Mouse (Mus musculus) CH12.LX (cell line): ENCODE results near the gene Gpr39. TPM values are rescaled to one million over a fixed set of nuclear protein-coding genes. Genes with fewer than 3 reads are reported as not detected.

Experiments
- DNase-seq: peaks from one replicate; pipeline ENCODE4 v3.0.0-alpha.2; 2013; ENCODE audit errors: extremely low read depth
- H3K27ac ChIP-seq: 2 replicates; pipeline ENCODE4 v1.5.1; 2012; ENCODE audit warnings: low read depth, mild to moderate bottlenecking, control low read depth, moderate library complexity; ENCODE audit not compliant: insufficient read depth
- H3K27me3 ChIP-seq: replicated peaks from 2 replicates; pipeline ENCODE3; 2012; ENCODE audit warnings: inconsistent platforms
- H3K36me3 ChIP-seq, 2 experiments: replicated peaks in 1 of 2; 2 replicates each; pipeline versions ENCODE3 to v1.6.1; 2012; ENCODE audit warnings: inconsistent platforms in 1 of 2, low read length in 1 of 2, mild to moderate bottlenecking in 1 of 2, mixed read lengths in 1 of 2, moderate library complexity in 1 of 2; ENCODE audit not compliant: control insufficient read depth in 1 of 2, insufficient read depth in 1 of 2
- H3K4me1 ChIP-seq, 2 experiments: 2 replicates each; pipeline ENCODE4 v1.6.1; 2012; ENCODE audit warnings: inconsistent platforms in 1 of 2, moderate library complexity in 1 of 2; ENCODE audit not compliant: insufficient read depth in 2 of 2, control insufficient read depth in 1 of 2
- H3K4me2 ChIP-seq: 2 replicates; pipeline ENCODE4 v1.6.1; 2012; ENCODE audit warnings: low read depth, mild to moderate bottlenecking, control low read depth; ENCODE audit not compliant: poor library complexity, insufficient read depth, severe bottlenecking
- H3K4me3 ChIP-seq, 3 experiments: fragments of 150-350 bp in 1 of 3; sonication (generic) in 1 of 3; replicated peaks in 1 of 3; 2 replicates each; pipeline versions ENCODE3 to v1.5.1; 2011 to 2012; ENCODE audit warnings: low read depth in 2 of 3, low read length in 2 of 3, mild to moderate bottlenecking in 2 of 3, moderate library complexity in 2 of 3, control low read depth in 1 of 3, improper control_type of control experiment in 1 of 3, inconsistent platforms in 1 of 3, mixed read lengths in 1 of 3; ENCODE audit not compliant: poor library complexity in 1 of 3
- H3K79me2 ChIP-seq: replicated peaks from 2 replicates; pipeline ENCODE4 v1.6.1; 2012; ENCODE audit warnings: mild to moderate bottlenecking, moderate library complexity; ENCODE audit not compliant: control insufficient read depth, poor library complexity, insufficient read depth, severe bottlenecking; ENCODE audit errors: extremely low read depth
- H3K9ac ChIP-seq: 2 replicates; pipeline ENCODE4 v1.6.1; 2012; ENCODE audit warnings: low read depth, mild to moderate bottlenecking, control low read depth, moderate library complexity; ENCODE audit not compliant: insufficient read depth
- H3K9me3 ChIP-seq: replicated peaks from 2 replicates; pipeline ENCODE3; 2012; ENCODE audit warnings: low read length, inconsistent platforms, mixed read lengths
- CHD1 ChIP-seq: IDR thresholded peaks from 2 replicates; pipeline ENCODE4 v1.6.1; 2012; ENCODE audit warnings: low read depth, low read length, improper control_type of control experiment, inconsistent platforms
- CHD2 ChIP-seq: IDR thresholded peaks from 2 replicates; pipeline ENCODE4 v1.6.1; 2011; ENCODE audit warnings: low read length, improper control_type of control experiment
- CTCF ChIP-seq, 2 experiments: IDR thresholded peaks in 1 of 2; conservative IDR thresholded peaks in 1 of 2; 2 replicates each; pipeline ENCODE4 v1.5.1; 2011 to 2012; ENCODE audit warnings: low read depth in 2 of 2, low read length in 2 of 2, improper control_type of control experiment in 1 of 2, inconsistent platforms in 1 of 2, mild to moderate bottlenecking in 1 of 2, moderate library complexity in 1 of 2
- E2F4 ChIP-seq: IDR thresholded peaks from 2 replicates; pipeline ENCODE4 v1.6.1; 2011; ENCODE audit warnings: low read depth, low read length, improper control_type of control experiment; ENCODE audit not compliant: insufficient replicate concordance
- EP300 ChIP-seq: IDR thresholded peaks from 2 replicates; pipeline ENCODE4 v1.6.1; 2011; ENCODE audit warnings: low read length, improper control_type of control experiment
- ETS1 ChIP-seq: conservative IDR thresholded peaks from 2 replicates; pipeline ENCODE4 v1.6.1; 2012; ENCODE audit warnings: low read depth, mild to moderate bottlenecking, inconsistent platforms, low read length, improper control_type of control experiment, moderate library complexity
- GABPA ChIP-seq: IDR thresholded peaks from 2 replicates; pipeline ENCODE4 v1.6.1; 2012; ENCODE audit warnings: low read depth, low read length, improper control_type of control experiment, inconsistent platforms; ENCODE audit not compliant: insufficient replicate concordance
- HCFC1 ChIP-seq: IDR thresholded peaks from 2 replicates; pipeline ENCODE4 v1.6.1; 2012; ENCODE audit warnings: low read depth, mild to moderate bottlenecking, inconsistent platforms, low read length, improper control_type of control experiment
- IRF4 ChIP-seq: IDR thresholded peaks from 2 replicates; pipeline ENCODE4 v1.6.1; 2014; ENCODE audit warnings: low read depth, mild to moderate bottlenecking, inconsistent platforms, low read length, improper control_type of control experiment
- JUN ChIP-seq: IDR thresholded peaks from 2 replicates; pipeline ENCODE4 v1.6.1; 2011; ENCODE audit warnings: low read depth, mild to moderate bottlenecking, low read length, improper control_type of control experiment, moderate library complexity; ENCODE audit not compliant: insufficient read depth
- JUND ChIP-seq: conservative IDR thresholded peaks from 2 replicates; pipeline ENCODE4 v1.6.1; 2011; ENCODE audit warnings: low read depth, low read length, improper control_type of control experiment
- MAFK ChIP-seq: IDR thresholded peaks from 2 replicates; pipeline ENCODE4 v1.6.1; 2011; ENCODE audit warnings: low read length, improper control_type of control experiment; ENCODE audit not compliant: insufficient replicate concordance
- MEF2A ChIP-seq: IDR thresholded peaks from 2 replicates; pipeline ENCODE4 v1.6.1; 2014; ENCODE audit warnings: low read depth, mild to moderate bottlenecking, inconsistent platforms, low read length, improper control_type of control experiment, borderline replicate concordance
- MXI1 ChIP-seq: IDR thresholded peaks from 2 replicates; pipeline ENCODE4 v1.6.1; 2011; ENCODE audit warnings: mild to moderate bottlenecking, low read depth, low read length, improper control_type of control experiment
- NELFE ChIP-seq: IDR thresholded peaks from 2 replicates; pipeline ENCODE4 v1.6.1; 2011; ENCODE audit warnings: low read depth, low read length, improper control_type of control experiment
- NRF1 ChIP-seq: IDR thresholded peaks from 2 replicates; pipeline ENCODE4 v1.6.1; 2014; ENCODE audit warnings: low read depth, mild to moderate bottlenecking, inconsistent platforms, low read length, improper control_type of control experiment, moderate library complexity
- PAX5 ChIP-seq: IDR thresholded peaks from 2 replicates; pipeline ENCODE4 v1.6.1; 2012; ENCODE audit warnings: low read length, inconsistent platforms, mixed read lengths
- POLR2A ChIP-seq: IDR thresholded peaks from 2 replicates; pipeline ENCODE4 v1.6.1; 2011; ENCODE audit warnings: low read depth, mild to moderate bottlenecking, improper control_type of control experiment, low read length
- POLR2AphosphoS2 ChIP-seq: IDR thresholded peaks from 2 replicates; pipeline ENCODE4 v1.6.1; 2011; ENCODE audit warnings: low read depth, low read length, improper control_type of control experiment
- RCOR1 ChIP-seq: conservative IDR thresholded peaks from 2 replicates; pipeline ENCODE4 v1.6.1; 2012; ENCODE audit warnings: low read depth, mild to moderate bottlenecking, inconsistent platforms, low read length, improper control_type of control experiment
- SIN3A ChIP-seq: IDR thresholded peaks from 2 replicates; pipeline ENCODE4 v1.6.1; 2012; ENCODE audit warnings: low read length, improper control_type of control experiment, inconsistent platforms
- SMC3 ChIP-seq: IDR thresholded peaks from 2 replicates; pipeline ENCODE4 v1.6.1; 2011; ENCODE audit warnings: low read depth, low read length, improper control_type of control experiment
- TBP ChIP-seq: conservative IDR thresholded peaks from 2 replicates; pipeline ENCODE4 v1.6.1; 2011; ENCODE audit warnings: low read depth, low read length, improper control_type of control experiment
- USF2 ChIP-seq: conservative IDR thresholded peaks from 2 replicates; pipeline ENCODE4 v1.6.1; 2011; ENCODE audit warnings: low read depth, low read length, improper control_type of control experiment
- ZC3H11A ChIP-seq: IDR thresholded peaks from 2 replicates; pipeline ENCODE4 v1.6.1; 2012; ENCODE audit warnings: low read depth, mild to moderate bottlenecking, inconsistent platforms, low read length, improper control_type of control experiment
- ZMIZ1 ChIP-seq: IDR thresholded peaks from 2 replicates; pipeline ENCODE4 v1.6.1; 2012; ENCODE audit warnings: low read depth, mild to moderate bottlenecking, inconsistent platforms, low read length, improper control_type of control experiment
- ZNF384 ChIP-seq: IDR thresholded peaks from 2 replicates; pipeline ENCODE4 v1.6.1; 2012; ENCODE audit warnings: low read depth, low read length, improper control_type of control experiment, inconsistent platforms
- dilution Hi-C: fragments of 300-500 bp; cut with MboI; formaldehyde crosslinking; loops from 2 replicates; pipeline ENCODE4 v1.14.3; 2020; ENCODE audit warnings: low sequenced_read_pairs; ENCODE audit not compliant: extremely low pct_unique_long_range_greater_than_20kb, extremely low pct_ligation_motif_present
- in situ Hi-C: fragments of 300-500 bp; cut with MboI; formaldehyde crosslinking; loops from 3 replicates; pipeline ENCODE4 v1.14.3; 2019; ENCODE audit warnings: low sequenced_read_pairs, low pct_ligation_motif_present, low pct_unique_long_range_greater_than_20kb, mixed read lengths
- polyA plus RNA-seq: library from polyadenylated mRNA; unstranded; fragments of >175 nt; gene quantifications from 2 replicates; pipeline ENCODE4 v1.2.1, GENCODE M21; 2012; ENCODE audit warnings: low read depth; ENCODE audit not compliant: insufficient read length
- total RNA-seq, 2 experiments: library from RNA; depleted of rRNA; stranded (reverse); fragments of 300-350 nt in 1 of 2; fragments of >200 nt in 1 of 2; gene quantifications; 2 replicates each; pipeline ENCODE4 v1.2.3; 2012 to 2014

The Gpr39 gene
- total and polyA plus RNA-seq, 3 experiments, result not detected

GRCm38 (mm10) chr1:125649056-125649455 lies 27.7 kb upstream of the Gpr39 start:
- no peak overlapping the region for H3K9ac ChIP-seq
- no peak overlapping the region for H3K4me2 ChIP-seq
- no peaks in the 10 kb centered on the region for H3K36me3 ChIP-seq
- in situ Hi-C loops (no loop called here), dilution Hi-C loops (no loop called here)
- H3K27ac ChIP-seq, result no peak overlapping the region
- H3K9me3 ChIP-seq, result no peaks in the 10 kb centered on the region
- H3K4me3 ChIP-seq, result no peak overlapping the region
- H3K4me1 ChIP-seq, result no peaks in the 10 kb centered on the region
- H3K27me3 ChIP-seq, result peaks cover 50% of the 10 kb centered on the region
- TF ChIP-seq MXI1 (no peak), USF2 (no peak), SMC3 (no peak), TBP (no peak), NELFE (no peak), MEF2A (no peak), CHD1 (no peak), E2F4 (no peak), NRF1 (no peak), GABPA (no peak), EP300 (no peak), PAX5 (no peak), SIN3A (no peak), RCOR1 (no peak), MAFK (no peak)
- H3K79me2 ChIP-seq, result no peaks in the 10 kb centered on the region
- no peak for DNase-seq

- peaks cover 44% of the 10 kb centered on the region for H3K27me3 ChIP-seq
- no peak for DNase-seq
- dilution Hi-C loops, result no loop called here
These were observed 23.8 kb upstream of the Gpr39 start for GRCm38 (mm10) chr1:125652836-125653594.

More at GRCm38 (mm10) chr1:125652836-125653594, 23.8 kb upstream of the Gpr39 start:
- no peaks in the 10 kb centered on the region for H3K79me2 ChIP-seq
- no peaks in the 10 kb centered on the region for H3K9me3 ChIP-seq
- H3K4me2 ChIP-seq, result no peak overlapping the region
- no peak overlapping the region for H3K9ac ChIP-seq
- no peak for TF ChIP-seq POLR2A
- no peak for TF ChIP-seq TBP
- no peak for TF ChIP-seq CTCF (conservative IDR thresholded peaks at IDR 0.05 in 1 of 2, IDR thresholded peaks at IDR 0.05 in 1 of 2; ENCODE audit: low read depth in 2 of 2, low read length in 2 of 2)
- no peak for TF ChIP-seq NRF1
- TF ChIP-seq MEF2A, result no peak
- no peak for TF ChIP-seq HCFC1
- no peak for TF ChIP-seq ZC3H11A
- no peak for TF ChIP-seq POLR2AphosphoS2
- TF ChIP-seq SIN3A, result no peak
- no peak for TF ChIP-seq ZMIZ1
- no peak for TF ChIP-seq GABPA
- no peak for TF ChIP-seq ZNF384
- no peak for TF ChIP-seq JUND
- TF ChIP-seq ETS1, result no peak
- TF ChIP-seq CHD2, result no peak
- TF ChIP-seq RCOR1, result no peak
- no peak for TF ChIP-seq JUN
- no peak for TF ChIP-seq IRF4
- no peak for TF ChIP-seq CHD1
- no peaks in the 10 kb centered on the region for H3K4me1 ChIP-seq
- no peak overlapping the region for H3K27ac ChIP-seq
- no peak overlapping the region for H3K4me3 ChIP-seq
- in situ Hi-C loops, result no loop called here
- no peaks in the 10 kb centered on the region for H3K36me3 ChIP-seq
